In genomic region chr2:150997618-150998017, GRCm38 (mm10) we compare ENCODE assay signal across 25 mouse cellular contexts. TPM values are rescaled to one million over a fixed set of nuclear protein-coding genes. Genes with fewer than 3 reads are reported as not detected.
A peak's percentile ranks its signal among the peaks of the same experiment; 100 is the strongest.
DNase-seq lines count a peak whose midpoint lies in the region; ATAC-seq and TF ChIP-seq lines count a peak whose summit lies in the region.
"Had no signal": no experiment of that assay in that cellular context is flagged by ENCODE, and none has a peak within 500 bp of the region (broad histone marks: within the 10 kb centered on the region; RNA-seq: fewer than 3 reads in every experiment).

No protein-coding gene starts in this region.

- peak; percentile 64 for DNase-seq in heart, adult 11 months
- no peak for DNase-seq in heart, postnatal 25 days (ENCODE audit: low spot score)
- no peak for DNase-seq in midbrain, embryonic 10.5 days (ENCODE audit: low spot score)
- DNase-seq in midbrain, postnatal 0 days (ENCODE audit: low spot score), result no peak
- DNase-seq in brain, adult 2 months (ENCODE audit: low read depth, low spot score), result peak; percentile 54
- no peak for DNase-seq in limb, embryonic 10.5 days (ENCODE audit: low spot score)
- DNase-seq: adrenal gland, postnatal 25 days; B cell, adult 2 months; cerebellum, adult 18-20 months; cerebellum, postnatal 10 days; gastrocnemius, postnatal 10 days; heart, postnatal 4 days; kidney, adult 9 months; kidney, postnatal 10 days; retina, postnatal 1 day; right cerebral cortex, postnatal 25 days; spleen, adult 18-20 months had no signal

- no peaks in the 10 kb centered on the region for H3K27me3 ChIP-seq in midbrain, embryonic 10.5 days (ENCODE audit: low read depth, poor library complexity, severe bottlenecking)
- H3K27me3 ChIP-seq in midbrain, postnatal 0 days (ENCODE audit: insufficient read depth, low read length), result no peaks in the 10 kb centered on the region
- H3K27me3 ChIP-seq in limb, embryonic 10.5 days (ENCODE audit: low read depth, poor library complexity, severe bottlenecking), result no peaks in the 10 kb centered on the region
- H3K27me3 ChIP-seq: embryonic facial prominence, embryonic 13.5 days; heart, embryonic 15.5 days; hindbrain, embryonic 13.5 days; lung, embryonic 15.5 days had no signal

- intact Hi-C loops in heart, postnatal 25 days (cut with DNase I), result no loop called here

- peak overlapping the region; percentile 28; the same call in 1 of the 2 replicates for H3K27ac ChIP-seq in midbrain, embryonic 10.5 days (replicated peaks)
- H3K27ac ChIP-seq in midbrain, postnatal 0 days (ENCODE audit: low read depth, low read length), result no peak overlapping the region
- H3K27ac ChIP-seq in limb, embryonic 10.5 days, result 0 out of 2 replicates have a peak overlapping the region, but pooled peaks have one; percentile 50
- H3K27ac ChIP-seq: embryonic facial prominence, embryonic 13.5 days; heart, embryonic 15.5 days; hindbrain, embryonic 13.5 days; lung, embryonic 15.5 days had no signal

- TF ChIP-seq CTCF in midbrain, postnatal 0 days (IDR thresholded peaks at IDR 0.05), result no peak

- peaks cover 3% of the 10 kb centered on the region for H3K36me3 ChIP-seq in midbrain, embryonic 10.5 days
- H3K36me3 ChIP-seq in midbrain, postnatal 0 days (ENCODE audit: insufficient read depth, low read length), result no peaks in the 10 kb centered on the region
- H3K36me3 ChIP-seq in limb, embryonic 10.5 days, result no peaks in the 10 kb centered on the region
- H3K36me3 ChIP-seq: embryonic facial prominence, embryonic 13.5 days; heart, embryonic 15.5 days; hindbrain, embryonic 13.5 days; lung, embryonic 15.5 days had no signal

- no peaks in the 10 kb centered on the region for H3K9me3 ChIP-seq in midbrain, embryonic 10.5 days (replicated peaks)
- H3K9me3 ChIP-seq in midbrain, postnatal 0 days (ENCODE audit: low read length), result no peaks in the 10 kb centered on the region
- H3K9me3 ChIP-seq in limb, embryonic 10.5 days (replicated peaks), result no peaks in the 10 kb centered on the region
- H3K9me3 ChIP-seq: embryonic facial prominence, embryonic 13.5 days; heart, embryonic 15.5 days; hindbrain, embryonic 13.5 days; lung, embryonic 15.5 days had no signal

- 75% methylated on average over 5 of the region's 5 CpGs for WGBS in midbrain, embryonic 10.5 days
- 61% methylated on average over 5 of the region's 5 CpGs for WGBS in midbrain, postnatal 0 days
- 66% methylated on average over 5 of the region's 5 CpGs for WGBS in limb, embryonic 10.5 days

- H3K4me3 ChIP-seq in midbrain, embryonic 10.5 days, result no peak overlapping the region
- H3K4me3 ChIP-seq in midbrain, postnatal 0 days (ENCODE audit: low read depth, low read length), result no peak overlapping the region
- H3K4me3 ChIP-seq in limb, embryonic 10.5 days, result no peak overlapping the region
- H3K4me3 ChIP-seq: embryonic facial prominence, embryonic 13.5 days; heart, embryonic 15.5 days; hindbrain, embryonic 13.5 days; lung, embryonic 15.5 days; myocyte had no signal

- no peak overlapping the region for H3K9ac ChIP-seq in midbrain, postnatal 0 days (replicated peaks; ENCODE audit: low read length, poor library complexity, severe bottlenecking)
- H3K9ac ChIP-seq: embryonic facial prominence, embryonic 13.5 days; heart, embryonic 15.5 days; hindbrain, embryonic 13.5 days; lung, embryonic 15.5 days had no signal

- ATAC-seq in midbrain, postnatal 0 days (ENCODE audit: low FRiP score), result no peak
- ATAC-seq: intestine, embryonic 16.5 days; midbrain, embryonic 16.5 days had no signal

- H3K4me1 ChIP-seq in midbrain, embryonic 10.5 days, result peaks cover 31% of the 10 kb centered on the region
- H3K4me1 ChIP-seq in midbrain, postnatal 0 days (ENCODE audit: insufficient read depth, low read length), result no peaks in the 10 kb centered on the region
- peaks cover 22% of the 10 kb centered on the region for H3K4me1 ChIP-seq in limb, embryonic 10.5 days
- H3K4me1 ChIP-seq: lung, embryonic 15.5 days had no signal

- no peak overlapping the region for H3K4me2 ChIP-seq in midbrain, postnatal 0 days (ENCODE audit: low read depth, low read length, poor library complexity, severe bottlenecking)
- H3K4me2 ChIP-seq: embryonic facial prominence, embryonic 13.5 days; heart, embryonic 15.5 days; hindbrain, embryonic 13.5 days; lung, embryonic 15.5 days; midbrain, embryonic 11.5 days had no signal

RNA-seq across cellular contexts. Expression of gene Ninl, which starts 41.6 kb away (rescaled TPM):
- 1 to 10 TPM in 1 of 2 experiments, under 1 TPM in 1; 0.98 to 1.3 TPM for total RNA-seq in heart, postnatal 25 days (2021)
- polyA plus RNA-seq in midbrain, embryonic 10.5 days (2016; fragmentation: Nextera tagmentation; extraction: Ambion mirVana), result 19.6 and 20.9 TPM in 2 replicates
- total RNA-seq in midbrain, postnatal 0 days (2014; rRNA removed), result 3.8 and 7.8 TPM in 2 replicates
- polyA plus RNA-seq in midbrain, postnatal 0 days (2015; fragmentation: Nextera tagmentation; extraction: Ambion mirVana), result 2.6 and 2.7 TPM in 2 replicates
- 21.5 and 22.6 TPM in 2 replicates for polyA plus RNA-seq in limb, embryonic 10.5 days (2016; fragmentation: Nextera tagmentation; extraction: Ambion mirVana)

RNA-seq across cellular contexts. Expression of gene Nanp, which starts 41.6 kb away (rescaled TPM):
- total RNA-seq in heart, postnatal 25 days (2021), result 1 to 10 TPM; 1.9 to 2.1 TPM
- 54.3 and 58.4 TPM in 2 replicates for polyA plus RNA-seq in midbrain, embryonic 10.5 days (2016; fragmentation: Nextera tagmentation; extraction: Ambion mirVana)
- 6.7 and 13.8 TPM in 2 replicates for total RNA-seq in midbrain, postnatal 0 days (2014; rRNA removed)
- polyA plus RNA-seq in midbrain, postnatal 0 days (2015; fragmentation: Nextera tagmentation; extraction: Ambion mirVana), result 32.1 and 35.6 TPM in 2 replicates
- 53.8 and 54.4 TPM in 2 replicates for polyA plus RNA-seq in limb, embryonic 10.5 days (2016; fragmentation: Nextera tagmentation; extraction: Ambion mirVana)

Comparison
In these comparisons a context has a peak if more than half of its experiments do, and no peak if none do; other contexts are left out.
1. DNase-seq: peak in heart, adult 11 months (single experiment) and brain, adult 2 months (single experiment); none in heart, postnatal 25 days (single experiment), midbrain, embryonic 10.5 days (single experiment), midbrain, postnatal 0 days (single experiment) and limb, embryonic 10.5 days (single experiment).